Mouse (Mus musculus): ENCODE measurements around the gene Raph1. TPM values are rescaled to one million over a fixed set of nuclear protein-coding genes. Genes with fewer than 3 reads are reported as not detected.

Raph1 gene
- polyA plus RNA-seq, 1 experiment from 2014 or later = 37.8 TPM

DNA sequence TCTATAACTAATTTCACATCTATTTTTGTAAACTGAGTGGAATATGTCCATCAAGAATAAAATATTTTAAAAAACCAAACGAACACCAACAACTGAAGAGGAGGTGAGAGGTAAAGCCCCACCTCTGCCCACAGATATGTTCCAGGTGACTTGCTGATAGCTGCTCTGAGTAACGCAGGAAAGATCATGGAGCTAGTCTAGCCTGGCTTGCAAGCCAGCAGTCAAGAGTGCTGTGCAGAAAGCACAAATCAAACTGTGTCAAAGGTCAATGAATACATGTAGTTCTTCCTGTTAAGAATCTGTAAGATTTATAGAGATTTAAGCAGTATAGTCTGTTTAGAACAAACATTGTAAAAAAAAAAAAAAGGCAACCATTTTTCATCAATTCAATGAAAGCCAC lies 56.3 kb downstream of the Raph1 start:
- no peak overlapping the region for H3K4me3 ChIP-seq (ENCODE audit: low read length)
- no peaks in the 10 kb centered on the region for H3K27me3 ChIP-seq (ENCODE audit: insufficient read depth, low read length)
- 46% methylated on average over 2 of the region's 2 CpGs for WGBS
- no peak overlapping the region for H3K27ac ChIP-seq (ENCODE audit: low read length)
- H3K4me1 ChIP-seq (ENCODE audit: insufficient read depth, low read length) = no peaks in the 10 kb centered on the region
- no peak overlapping the region for H3K9ac ChIP-seq (replicated peaks; ENCODE audit: low read length)
- H3K36me3 ChIP-seq (ENCODE audit: insufficient read depth, low read length) = peaks cover 2% of the 10 kb centered on the region; the same call in 1 of the 2 replicates
- ATAC-seq (ENCODE audit: low FRiP score, low TSS enrichment) = no peak
- H3K4me2 ChIP-seq (replicated peaks; ENCODE audit: low read depth, low read length) = no peak overlapping the region
- H3K9me3 ChIP-seq (ENCODE audit: low read length) = no peaks in the 10 kb centered on the region

DNA sequence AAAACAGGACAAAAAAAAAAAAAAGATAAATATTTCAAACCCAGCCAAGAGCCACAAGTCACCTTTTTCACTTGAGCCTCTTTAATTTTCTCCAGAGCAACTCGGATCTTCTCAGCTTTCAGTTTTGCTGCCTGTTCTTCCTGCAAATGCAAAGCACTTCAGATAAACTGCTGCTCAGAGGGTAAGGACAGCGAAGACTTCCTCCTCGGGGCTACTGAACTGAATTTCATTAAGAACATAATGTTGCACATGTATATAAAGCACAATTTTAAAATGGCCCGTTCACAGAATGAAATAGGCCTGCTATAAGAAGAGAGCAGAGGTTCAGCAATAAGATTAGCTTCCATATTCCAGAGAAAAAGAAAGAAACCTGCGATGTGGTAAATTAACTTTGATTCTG lies 63.4 kb downstream of the Raph1 start:
- ATAC-seq (ENCODE audit: low FRiP score, low TSS enrichment) = no peak
- Histone ChIP-seq H3K9ac (replicated peaks; ENCODE audit: low read length) (no peak overlapping the region), H3K27me3 (ENCODE audit: insufficient read depth, low read length) (no peaks in the 10 kb centered on the region), H3K36me3 (ENCODE audit: insufficient read depth, low read length) (peaks cover 9% of the 10 kb centered on the region), H3K4me2 (replicated peaks; ENCODE audit: low read depth, low read length) (no peak overlapping the region), H3K4me1 (ENCODE audit: insufficient read depth, low read length) (no peaks in the 10 kb centered on the region), H3K4me3 (ENCODE audit: low read length) (no peak overlapping the region), H3K9me3 (ENCODE audit: low read length) (no peaks in the 10 kb centered on the region), H3K27ac (ENCODE audit: low read length) (no peak overlapping the region)
- 75% methylated on average over 5 of the region's 5 CpGs for WGBS

DNA sequence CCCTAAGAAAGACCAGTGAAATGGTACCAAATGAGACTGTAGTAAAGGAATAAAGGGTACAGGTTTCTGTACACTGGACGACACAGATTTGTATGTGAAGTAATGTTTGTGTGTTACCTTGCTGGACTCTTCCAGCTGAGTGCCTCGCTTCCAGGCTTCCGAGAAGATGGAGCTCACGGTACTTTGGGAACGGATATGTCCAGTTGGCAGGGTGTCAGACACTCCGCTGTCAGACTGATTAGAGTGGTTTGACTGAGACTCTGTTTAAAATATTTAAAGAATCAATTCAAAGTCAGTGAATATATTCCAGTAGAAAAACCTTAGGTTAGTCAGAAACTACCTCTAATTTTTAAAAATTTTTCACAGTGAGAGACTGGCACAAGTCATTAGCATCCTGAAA lies 73.5 kb downstream of the Raph1 start:
- 86% methylated on average over 6 of the region's 6 CpGs for WGBS
- ATAC-seq (ENCODE audit: low FRiP score, low TSS enrichment) = no peak
- Histone ChIP-seq H3K9ac (replicated peaks; ENCODE audit: low read length) (no peak overlapping the region), H3K4me2 (replicated peaks; ENCODE audit: low read depth, low read length) (no peak overlapping the region), H3K9me3 (ENCODE audit: low read length) (no peaks in the 10 kb centered on the region), H3K27me3 (ENCODE audit: insufficient read depth, low read length) (no peaks in the 10 kb centered on the region), H3K4me1 (ENCODE audit: insufficient read depth, low read length) (no peaks in the 10 kb centered on the region), H3K27ac (ENCODE audit: low read length) (no peak overlapping the region), H3K36me3 (ENCODE audit: insufficient read depth, low read length) (peaks cover 43% of the 10 kb centered on the region), H3K4me3 (ENCODE audit: low read length) (no peak overlapping the region)

DNA sequence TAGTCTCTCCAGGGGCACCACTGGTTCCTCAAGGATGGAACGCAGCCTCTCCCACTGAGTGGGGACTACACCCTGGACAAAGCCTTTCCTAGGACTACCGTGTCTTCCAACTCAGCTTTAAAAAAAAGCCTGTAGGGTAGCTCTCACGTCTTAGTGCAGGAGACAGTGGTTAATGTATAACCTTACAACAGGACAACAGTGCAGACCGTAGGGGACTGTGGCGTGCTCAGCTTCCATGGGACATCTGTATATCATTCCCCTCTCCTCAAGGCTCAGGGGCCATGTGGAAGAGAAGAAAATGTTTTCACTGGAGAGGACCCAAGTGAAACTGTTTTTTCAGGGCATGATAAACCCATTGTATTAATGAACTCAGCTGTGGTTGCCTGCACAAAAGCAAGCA lies 74.5 kb downstream of the Raph1 start:
- no peaks in the 10 kb centered on the region for H3K9me3 ChIP-seq (ENCODE audit: low read length)

DNA sequence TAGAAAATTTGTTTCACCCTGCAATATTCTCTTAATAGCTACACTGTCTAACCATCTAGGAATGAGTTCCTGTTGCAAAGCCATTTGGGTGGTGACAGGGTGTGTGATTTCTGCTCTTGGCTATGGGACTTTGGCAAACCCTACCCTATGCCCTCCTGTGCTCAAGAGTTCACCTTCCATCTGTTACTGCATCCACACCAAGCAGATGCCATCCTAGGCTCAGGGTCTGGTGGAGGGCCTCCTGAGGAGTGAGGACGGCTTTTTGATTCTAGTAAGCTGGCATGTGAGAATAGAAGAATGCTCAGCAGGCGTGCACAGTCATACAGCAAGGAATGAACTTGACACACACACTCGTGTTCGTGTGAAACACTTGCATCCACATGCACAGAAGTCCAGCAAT lies 76.4 kb downstream of the Raph1 start:
- H3K36me3 ChIP-seq (ENCODE audit: insufficient read depth, low read length) = peaks cover 35% of the 10 kb centered on the region
- no peaks in the 10 kb centered on the region for H3K27me3 ChIP-seq (ENCODE audit: insufficient read depth, low read length)
- H3K27ac ChIP-seq (ENCODE audit: low read length) = no peak overlapping the region
- WGBS = 93% methylated on average over 4 of the region's 4 CpGs
- ATAC-seq (ENCODE audit: low FRiP score, low TSS enrichment) = no peak
- H3K4me1 ChIP-seq (ENCODE audit: insufficient read depth, low read length) = no peaks in the 10 kb centered on the region
- H3K4me3 ChIP-seq (ENCODE audit: low read length) = no peak overlapping the region
- H3K9ac ChIP-seq (replicated peaks; ENCODE audit: low read length) = no peak overlapping the region
- H3K9me3 ChIP-seq (ENCODE audit: low read length) = no peaks in the 10 kb centered on the region
- H3K4me2 ChIP-seq (replicated peaks; ENCODE audit: low read depth, low read length) = no peak overlapping the region

More for the DNA sequence above, 74.5 kb downstream of the Raph1 start:
- Histone ChIP-seq H3K4me1 (ENCODE audit: insufficient read depth, low read length) (no peaks in the 10 kb centered on the region), H3K9ac (replicated peaks; ENCODE audit: low read length) (no peak overlapping the region), H3K27ac (ENCODE audit: low read length) (no peak overlapping the region), H3K4me2 (replicated peaks; ENCODE audit: low read depth, low read length) (no peak overlapping the region), H3K36me3 (ENCODE audit: insufficient read depth, low read length) (peaks cover 37% of the 10 kb centered on the region), H3K4me3 (ENCODE audit: low read length) (no peak overlapping the region), H3K27me3 (ENCODE audit: insufficient read depth, low read length) (no peaks in the 10 kb centered on the region)
- peak; percentile 76 for ATAC-seq (ENCODE audit: low FRiP score, low TSS enrichment)
- 51% methylated on average over 5 of the region's 5 CpGs for WGBS

DNA sequence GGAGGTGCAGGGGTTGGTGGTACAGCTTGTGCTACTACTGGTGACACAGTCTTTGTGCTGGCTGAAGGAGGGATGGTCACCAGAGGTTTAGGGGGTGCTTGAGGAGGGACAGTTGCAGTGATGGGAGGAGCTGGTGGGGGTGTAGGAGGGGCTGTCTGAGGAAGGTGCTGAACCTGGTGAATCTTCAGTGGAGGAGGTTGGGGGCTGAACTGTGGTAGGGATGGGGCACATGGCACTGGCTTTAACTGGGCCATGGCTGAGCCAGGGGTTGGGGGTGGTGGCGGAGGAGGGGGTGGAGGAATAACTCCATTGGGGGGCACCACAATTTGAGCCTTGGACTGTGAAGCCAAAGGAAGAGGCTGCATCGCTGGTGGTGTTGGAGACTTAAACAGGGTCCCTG lies 77.2 kb downstream of the Raph1 start:
- H3K36me3 ChIP-seq (ENCODE audit: insufficient read depth, low read length) = peaks cover 31% of the 10 kb centered on the region
- no peak overlapping the region for H3K9ac ChIP-seq (replicated peaks; ENCODE audit: low read length)
- no peak overlapping the region for H3K27ac ChIP-seq (ENCODE audit: low read length)
- no peak overlapping the region for H3K4me3 ChIP-seq (ENCODE audit: low read length)
- no peaks in the 10 kb centered on the region for H3K27me3 ChIP-seq (ENCODE audit: insufficient read depth, low read length)
- WGBS = 95% methylated on average over 2 of the region's 2 CpGs
- no peaks in the 10 kb centered on the region for H3K9me3 ChIP-seq (ENCODE audit: low read length)
- ATAC-seq (ENCODE audit: low FRiP score, low TSS enrichment) = no peak
- H3K4me1 ChIP-seq (ENCODE audit: insufficient read depth, low read length) = no peaks in the 10 kb centered on the region
- H3K4me2 ChIP-seq (replicated peaks; ENCODE audit: low read depth, low read length) = no peak overlapping the region

DNA sequence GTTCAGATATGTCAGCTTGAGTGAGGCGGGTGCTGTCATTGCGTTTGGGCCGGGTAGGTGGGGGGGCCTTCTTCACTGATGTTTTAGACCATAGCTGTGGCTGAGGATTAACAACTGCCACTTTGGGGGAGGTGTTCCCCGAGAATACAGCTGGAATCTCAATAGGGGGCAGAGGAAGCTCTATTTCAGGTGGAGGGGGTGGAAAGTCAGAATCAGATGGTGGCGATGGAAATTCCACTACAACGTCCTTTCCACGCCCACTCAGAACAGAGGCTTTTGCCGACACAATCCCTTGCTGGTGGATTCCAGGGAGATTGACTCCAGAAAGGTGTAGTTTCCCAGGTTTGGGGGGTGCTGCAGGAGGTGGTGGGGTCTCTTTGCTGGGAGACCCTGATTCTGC lies 78.3 kb downstream of the Raph1 start:
- no peak overlapping the region for H3K9ac ChIP-seq (replicated peaks; ENCODE audit: low read length)
- no peak overlapping the region for H3K27ac ChIP-seq (ENCODE audit: low read length)
- H3K4me2 ChIP-seq (replicated peaks; ENCODE audit: low read depth, low read length) = no peak overlapping the region
- WGBS = 84% methylated on average over 8 of the region's 8 CpGs
- peaks cover 31% of the 10 kb centered on the region for H3K36me3 ChIP-seq (ENCODE audit: insufficient read depth, low read length)
- H3K4me3 ChIP-seq (ENCODE audit: low read length) = no peak overlapping the region
- H3K4me1 ChIP-seq (ENCODE audit: insufficient read depth, low read length) = no peaks in the 10 kb centered on the region
- no peaks in the 10 kb centered on the region for H3K27me3 ChIP-seq (ENCODE audit: insufficient read depth, low read length)
- no peaks in the 10 kb centered on the region for H3K9me3 ChIP-seq (ENCODE audit: low read length)
- ATAC-seq (ENCODE audit: low FRiP score, low TSS enrichment) = no peak

DNA sequence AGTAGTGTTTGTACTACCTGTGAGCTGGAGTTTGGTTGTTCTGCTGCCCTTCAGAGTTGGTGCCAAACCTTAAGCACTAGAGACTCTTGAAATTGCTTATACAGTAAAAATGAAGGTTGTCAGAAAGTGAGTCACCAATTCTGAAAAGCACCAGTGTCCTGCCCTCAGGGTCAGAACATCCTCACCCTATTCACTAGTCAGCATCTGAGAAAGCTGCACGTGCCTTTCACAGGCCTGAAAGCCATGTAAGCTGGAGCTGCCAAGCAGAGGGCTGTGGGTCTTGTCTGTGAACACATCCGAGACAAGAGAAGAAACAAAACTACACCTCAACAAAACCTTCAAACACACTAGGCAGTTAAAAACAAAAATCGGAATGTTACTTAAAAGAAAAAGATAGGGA lies 81.3 kb downstream of the Raph1 start:
- H3K4me1 ChIP-seq (ENCODE audit: insufficient read depth, low read length) = no peaks in the 10 kb centered on the region
- no peak overlapping the region for H3K27ac ChIP-seq (ENCODE audit: low read length)
- no peaks in the 10 kb centered on the region for H3K27me3 ChIP-seq (ENCODE audit: insufficient read depth, low read length)
- peaks cover 21% of the 10 kb centered on the region for H3K36me3 ChIP-seq (ENCODE audit: insufficient read depth, low read length)
- no peaks in the 10 kb centered on the region for H3K9me3 ChIP-seq (ENCODE audit: low read length)
- no peak overlapping the region for H3K9ac ChIP-seq (replicated peaks; ENCODE audit: low read length)
- no peak for ATAC-seq (ENCODE audit: low FRiP score, low TSS enrichment)
- WGBS = 84% methylated on average over 3 of the region's 3 CpGs
- H3K4me2 ChIP-seq (replicated peaks; ENCODE audit: low read depth, low read length) = no peak overlapping the region
- no peak overlapping the region for H3K4me3 ChIP-seq (ENCODE audit: low read length)

DNA sequence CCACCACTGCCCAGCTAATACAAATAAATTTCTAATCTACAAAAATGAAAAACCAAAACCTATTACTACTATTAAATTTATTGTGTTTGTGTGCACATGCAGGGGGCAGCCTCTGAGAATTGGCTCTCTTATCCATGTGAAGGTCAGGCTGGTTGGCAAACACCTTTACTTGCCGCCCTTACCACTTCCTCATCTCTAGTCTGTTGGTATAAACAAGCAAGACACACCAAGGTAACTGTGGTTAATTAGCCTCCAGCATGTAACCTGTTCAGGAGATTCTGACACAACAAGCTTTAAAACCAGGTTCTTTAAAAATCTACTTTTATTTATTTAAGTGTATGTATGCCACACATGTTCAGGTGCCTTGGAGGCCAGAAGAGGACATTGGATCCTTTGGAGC lies 84.0 kb downstream of the Raph1 start:
- H3K4me2 ChIP-seq (replicated peaks; ENCODE audit: low read depth, low read length) = no peak overlapping the region
- H3K4me1 ChIP-seq (ENCODE audit: insufficient read depth, low read length) = no peaks in the 10 kb centered on the region
- no peaks in the 10 kb centered on the region for H3K27me3 ChIP-seq (ENCODE audit: insufficient read depth, low read length)
- H3K9ac ChIP-seq (replicated peaks; ENCODE audit: low read length) = no peak overlapping the region
- H3K36me3 ChIP-seq (ENCODE audit: insufficient read depth, low read length) = peaks cover 18% of the 10 kb centered on the region
- WGBS = 96% methylated on average over 1 of the region's 1 CpGs
- no peak overlapping the region for H3K4me3 ChIP-seq (ENCODE audit: low read length)
- H3K9me3 ChIP-seq (ENCODE audit: low read length) = no peaks in the 10 kb centered on the region
- ATAC-seq (ENCODE audit: low FRiP score, low TSS enrichment) = no peak
- no peak overlapping the region for H3K27ac ChIP-seq (ENCODE audit: low read length)

DNA sequence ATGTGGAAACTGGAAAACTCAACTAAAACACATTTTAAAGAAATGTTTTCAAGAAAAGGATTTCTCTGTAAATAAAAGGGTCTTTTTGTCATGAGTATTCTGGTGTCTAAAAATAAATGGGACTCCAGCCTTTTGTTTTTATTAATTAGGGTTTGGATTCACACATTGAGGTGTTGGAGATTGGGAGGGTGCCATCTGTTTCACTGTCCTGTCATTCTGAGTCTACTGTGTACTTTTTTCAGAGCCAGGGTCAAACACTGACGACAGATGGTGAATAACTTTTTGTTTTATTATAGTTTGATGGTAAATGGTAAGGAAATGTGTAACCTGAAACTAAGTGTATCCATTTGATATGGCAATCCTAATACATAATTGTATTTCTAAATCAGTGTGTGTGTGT lies 85.3 kb downstream of the Raph1 start:
- Histone ChIP-seq H3K27ac (ENCODE audit: low read length) (no peak overlapping the region), H3K9ac (replicated peaks; ENCODE audit: low read length) (no peak overlapping the region), H3K4me2 (replicated peaks; ENCODE audit: low read depth, low read length) (no peak overlapping the region), H3K4me1 (ENCODE audit: insufficient read depth, low read length) (no peaks in the 10 kb centered on the region), H3K36me3 (ENCODE audit: insufficient read depth, low read length) (peaks cover 16% of the 10 kb centered on the region), H3K27me3 (ENCODE audit: insufficient read depth, low read length) (no peaks in the 10 kb centered on the region), H3K4me3 (ENCODE audit: low read length) (no peak overlapping the region), H3K9me3 (ENCODE audit: low read length) (no peaks in the 10 kb centered on the region)
- WGBS = 52% methylated on average over 1 of the region's 1 CpGs
- ATAC-seq (ENCODE audit: low FRiP score, low TSS enrichment) = no peak

DNA sequence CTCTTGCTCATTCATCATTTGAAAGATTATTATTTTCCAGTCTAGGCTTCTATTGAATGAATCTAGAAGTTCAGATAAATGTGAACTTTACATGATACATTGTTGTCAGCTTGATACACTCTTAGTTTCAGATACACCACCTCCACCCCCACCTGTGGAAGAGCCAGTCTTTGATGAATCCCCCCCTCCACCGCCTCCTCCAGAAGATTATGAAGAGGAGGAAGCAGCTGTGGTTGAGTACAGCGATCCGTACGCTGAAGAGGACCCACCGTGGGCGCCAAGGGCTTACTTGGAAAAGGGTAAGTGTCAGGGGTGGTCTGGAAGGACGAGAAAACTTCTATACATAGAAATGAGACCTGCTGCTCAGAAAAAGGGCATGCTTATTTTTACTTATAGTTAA lies 96.4 kb downstream of the Raph1 start:
- H3K4me2 ChIP-seq (replicated peaks; ENCODE audit: low read depth, low read length) = no peak overlapping the region
- H3K4me3 ChIP-seq (ENCODE audit: low read length) = no peak overlapping the region
- H3K9me3 ChIP-seq (ENCODE audit: low read length) = no peaks in the 10 kb centered on the region
- H3K27me3 ChIP-seq (ENCODE audit: insufficient read depth, low read length) = no peaks in the 10 kb centered on the region
- H3K9ac ChIP-seq (replicated peaks; ENCODE audit: low read length) = no peak overlapping the region
- ATAC-seq (ENCODE audit: low FRiP score, low TSS enrichment) = no peak
- no peaks in the 10 kb centered on the region for H3K4me1 ChIP-seq (ENCODE audit: insufficient read depth, low read length)
- peaks cover 18% of the 10 kb centered on the region for H3K36me3 ChIP-seq (ENCODE audit: insufficient read depth, low read length)
- H3K27ac ChIP-seq (ENCODE audit: low read length) = no peak overlapping the region
- 94% methylated on average over 7 of the region's 7 CpGs for WGBS
